Mouse (Mus musculus) midbrain, embryonic 13.5 days (tissue): ENCODE data around the gene D230025D16Rik. TPM values are rescaled to one million over a fixed set of nuclear protein-coding genes. Genes with fewer than 3 reads are reported as not detected.
"Not testable (repeated sequence)": the region's sequence is repeated elsewhere in the genome, so short reads cannot be mapped to it uniquely, and the experiment has no call there.

Experiments
- ATAC-seq: fragments of 200-750 bp; cut with Nextera tagmentation; 2 replicates; pipeline ENCODE4 v1.8.0; 2017; ENCODE audit warnings: mild to moderate bottlenecking, moderate TSS enrichment, moderate library complexity
- H3K27ac ChIP-seq: fragments of 300-500 bp; sonication (generic); 2 replicates; pipeline ENCODE4 v1.5.1; 2015; ENCODE audit warnings: inconsistent platforms, mild to moderate bottlenecking, moderate library complexity
- H3K27me3 ChIP-seq: fragments of 300-500 bp; sonication (generic); 2 replicates; pipeline ENCODE4 v1.6.1; 2015; ENCODE audit warnings: mild to moderate bottlenecking, inconsistent platforms
- H3K36me3 ChIP-seq: fragments of 300-500 bp; sonication (generic); 2 replicates; pipeline ENCODE4 v1.6.1; 2015; ENCODE audit warnings: mild to moderate bottlenecking, inconsistent platforms
- H3K4me1 ChIP-seq: fragments of 300-500 bp; sonication (generic); replicated peaks from 2 replicates; pipeline ENCODE4 v1.6.1; 2015; ENCODE audit warnings: inconsistent platforms
- H3K4me2 ChIP-seq: fragments of 300-500 bp; sonication (generic); replicated peaks from 2 replicates; pipeline ENCODE4 v1.6.1; 2015; ENCODE audit warnings: moderate library complexity, mild to moderate bottlenecking, inconsistent platforms
- H3K4me3 ChIP-seq: fragments of 300-500 bp; sonication (generic); replicated peaks from 2 replicates; pipeline ENCODE4 v1.5.1; 2015; ENCODE audit warnings: mild to moderate bottlenecking, inconsistent platforms
- H3K9ac ChIP-seq: fragments of 300-500 bp; sonication (generic); replicated peaks from 2 replicates; pipeline ENCODE4 v1.6.1; 2015; ENCODE audit warnings: mild to moderate bottlenecking, inconsistent platforms
- H3K9me3 ChIP-seq: fragments of 300-500 bp; sonication (generic); 2 replicates; pipeline ENCODE4 v1.6.1; 2016; ENCODE audit warnings: mild to moderate bottlenecking, inconsistent platforms
- WGBS: fragments of 180-500 bp; shearing (Covaris S2); methylation state at CpG from one replicate; pipeline ENCODE4 v1.1.7; 2015; 5-methylcytosine and 5-hydroxymethylcytosine counted together
- polyA plus RNA-seq: library from polyadenylated mRNA; unstranded; fragments of >200 nt; fragmentation: Nextera tagmentation; extraction: Ambion mirVana; gene quantifications from 2 replicates; pipeline ENCODE4 v1.2.1, GENCODE M21; 2015

The D230025D16Rik gene
- polyA plus RNA-seq, 1 experiment from 2014 or later, result 30.5 TPM

DNA sequence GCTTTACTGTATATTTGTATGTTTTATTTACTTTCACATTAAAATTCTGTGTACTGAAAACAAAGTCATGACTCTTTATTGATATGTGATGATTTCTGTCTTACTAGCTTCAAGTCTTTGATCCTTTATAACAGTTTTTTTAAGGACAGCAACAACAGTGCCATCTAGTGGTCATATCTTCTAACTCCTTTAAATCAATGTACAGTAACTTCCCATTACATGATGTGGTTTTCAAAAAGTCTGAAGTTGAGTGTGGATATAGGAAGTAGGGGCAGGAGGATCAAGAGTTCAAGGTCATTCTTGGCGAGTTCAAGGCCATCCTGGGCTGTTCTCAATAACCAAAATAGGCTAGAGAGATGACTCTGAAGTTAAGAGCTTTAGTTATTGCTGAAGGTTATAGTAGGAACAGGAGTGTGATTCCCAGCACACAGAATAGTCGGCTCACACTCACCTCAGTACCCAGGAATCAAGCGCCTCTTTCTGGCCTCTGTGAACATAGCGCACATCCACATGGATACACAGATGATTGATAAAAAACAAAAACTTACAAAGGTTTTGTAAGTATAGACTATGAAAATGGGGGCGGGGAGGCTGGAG, 6.9 kb upstream of the D230025D16Rik start:
- Histone ChIP-seq H3K27me3 (no peaks in the 10 kb centered on the region), H3K4me2 (no peak overlapping the region), H3K27ac (no peak overlapping the region), H3K4me3 (no peak overlapping the region), H3K9me3 (no peaks in the 10 kb centered on the region), H3K4me1 (no peaks in the 10 kb centered on the region), H3K9ac (no peak overlapping the region), H3K36me3 (peaks cover 2% of the 10 kb centered on the region; the same call in 1 of the 2 replicates)
- 84% methylated on average over 5 of the region's 5 CpGs for WGBS
- ATAC-seq, result 0 out of 2 replicates have a peak, but pooled peaks have one; percentile 43

- peaks cover 25% of the 10 kb centered on the region for H3K4me1 ChIP-seq
- H3K9ac ChIP-seq, result peak overlapping the region; percentile 91; the same call in 1 of the 2 replicates
- H3K4me2 ChIP-seq, result no peak overlapping the region
- H3K4me3 ChIP-seq, result no peak overlapping the region
- no peak for ATAC-seq
- no peaks in the 10 kb centered on the region for H3K9me3 ChIP-seq
- no peak overlapping the region for H3K27ac ChIP-seq
- H3K36me3 ChIP-seq, result no peaks in the 10 kb centered on the region
- WGBS, result 84% methylated on average over 7 of the region's 7 CpGs
- no peaks in the 10 kb centered on the region for H3K27me3 ChIP-seq
Measured at GRCm38 (mm10) chr8:105223850-105224249, 1.1 kb upstream of the D230025D16Rik start.

GRCm38 (mm10) chr8:105225272-105225593, 288 bp downstream of the D230025D16Rik start:
- H3K9me3 ChIP-seq, result no peaks in the 10 kb centered on the region
- under 1% methylated on average over 27 of the region's 27 CpGs for WGBS
- no peaks in the 10 kb centered on the region for H3K36me3 ChIP-seq
- no peaks in the 10 kb centered on the region for H3K27me3 ChIP-seq
- peaks cover 25% of the 10 kb centered on the region for H3K4me1 ChIP-seq
- peak overlapping the region; percentile 80 for H3K4me2 ChIP-seq
- peak overlapping the region; percentile 61 for H3K27ac ChIP-seq
- no peak for ATAC-seq
- peak overlapping the region; percentile 92 for H3K4me3 ChIP-seq
- peak overlapping the region; percentile 91 for H3K9ac ChIP-seq

DNA sequence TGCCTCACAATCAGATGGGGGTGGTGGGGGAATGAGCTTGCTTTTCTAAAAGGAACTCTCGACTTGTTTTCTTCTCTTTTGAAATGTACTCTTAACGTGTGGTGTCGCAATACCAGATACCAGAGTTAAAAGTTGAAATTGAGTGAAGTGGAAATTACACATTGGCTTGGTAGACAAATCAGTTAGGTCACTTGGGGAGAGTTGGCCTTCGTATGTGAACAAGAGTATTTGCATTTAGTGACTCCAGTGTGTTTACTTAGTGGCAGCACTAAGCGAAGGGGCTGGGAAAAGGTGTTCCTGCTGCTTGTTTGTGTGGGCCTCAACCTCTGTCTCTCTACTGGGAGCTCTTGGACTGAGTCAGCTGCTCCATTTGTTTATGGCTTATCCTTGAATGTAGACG, 972 bp downstream of the D230025D16Rik start:
- WGBS, result 28% methylated on average over 6 of the region's 6 CpGs
- ATAC-seq, result no peak
- no peaks in the 10 kb centered on the region for H3K36me3 ChIP-seq
- H3K27me3 ChIP-seq, result no peaks in the 10 kb centered on the region
- H3K4me3 ChIP-seq, result peak overlapping the region; percentile 92
- peak overlapping the region; percentile 91 for H3K9ac ChIP-seq
- H3K9me3 ChIP-seq, result no peaks in the 10 kb centered on the region
- H3K4me1 ChIP-seq, result peaks cover 25% of the 10 kb centered on the region
- no peak overlapping the region for H3K27ac ChIP-seq
- H3K4me2 ChIP-seq, result peak overlapping the region; percentile 80

DNA sequence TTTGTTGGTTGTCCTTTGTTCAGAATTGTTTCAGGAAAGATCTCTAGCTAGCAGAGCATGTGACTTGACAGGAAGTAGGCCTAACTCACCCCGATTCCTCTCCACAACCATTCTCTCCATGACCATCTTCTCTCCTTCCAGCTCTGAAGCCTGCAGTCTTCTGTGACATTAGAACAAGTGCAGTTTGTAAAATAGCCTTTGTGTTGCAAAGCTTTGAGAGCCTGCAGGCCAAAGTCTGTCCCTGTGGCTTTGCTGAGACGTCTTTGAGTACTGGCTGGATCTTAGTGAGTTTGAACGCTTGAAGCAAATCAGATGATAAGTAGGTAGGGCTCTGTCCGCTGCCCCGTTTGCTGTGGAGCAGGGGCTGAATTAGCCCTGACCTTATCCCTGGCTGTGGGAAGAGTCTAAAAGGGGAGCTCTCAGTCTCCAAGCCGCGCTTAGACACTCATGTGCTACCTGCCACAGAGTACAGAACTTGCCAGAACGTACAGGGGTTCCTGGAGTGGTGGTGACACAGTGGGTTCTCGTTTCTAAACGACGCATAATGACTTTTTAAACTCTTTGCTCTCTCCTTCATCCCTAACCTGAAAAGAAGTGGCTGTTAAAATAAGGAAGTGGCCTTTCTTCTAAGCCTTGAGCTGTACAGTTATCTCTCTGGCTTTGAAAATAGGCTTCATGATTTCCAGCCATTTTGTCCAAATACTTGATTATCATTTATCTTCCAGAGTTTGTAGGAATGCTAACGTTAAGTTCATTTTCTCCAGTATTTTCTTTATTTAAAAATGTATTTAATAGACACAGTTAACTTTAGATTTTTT, 6.8 kb downstream of the D230025D16Rik start:
- Histone ChIP-seq H3K36me3 (peaks cover 24% of the 10 kb centered on the region), H3K9ac (no peak overlapping the region), H3K4me3 (no peak overlapping the region), H3K4me1 (peaks cover 7% of the 10 kb centered on the region), H3K27ac (no peak overlapping the region), H3K27me3 (no peaks in the 10 kb centered on the region), H3K9me3 (no peaks in the 10 kb centered on the region), H3K4me2 (no peak overlapping the region)
- 88% methylated on average over 12 of the region's 12 CpGs for WGBS
- no peak for ATAC-seq

GRCm38 (mm10) chr8:105232321-105232693, 7.4 kb downstream of the D230025D16Rik start:
- H3K4me2 ChIP-seq, H3K9me3 ChIP-seq, H3K9ac ChIP-seq, H3K27ac ChIP-seq, H3K27me3 ChIP-seq, H3K4me3 ChIP-seq, ATAC-seq, H3K4me1 ChIP-seq: not testable (repeated sequence)
- WGBS, result 91% methylated on average over 4 of the region's 4 CpGs
- H3K36me3 ChIP-seq, result peaks cover 26% of the 10 kb centered on the region

GRCm38 (mm10) chr8:105233126-105233935, 8.4 kb downstream of the D230025D16Rik start:
- 79% methylated on average over 1 of the region's 1 CpGs for WGBS
- no peak overlapping the region for H3K27ac ChIP-seq
- H3K9ac ChIP-seq, result no peak overlapping the region
- no peak for ATAC-seq
- peaks cover 26% of the 10 kb centered on the region for H3K36me3 ChIP-seq
- H3K27me3 ChIP-seq, result no peaks in the 10 kb centered on the region
- no peaks in the 10 kb centered on the region for H3K4me1 ChIP-seq
- H3K4me3 ChIP-seq, result no peak overlapping the region
- no peaks in the 10 kb centered on the region for H3K9me3 ChIP-seq
- H3K4me2 ChIP-seq, result no peak overlapping the region

DNA sequence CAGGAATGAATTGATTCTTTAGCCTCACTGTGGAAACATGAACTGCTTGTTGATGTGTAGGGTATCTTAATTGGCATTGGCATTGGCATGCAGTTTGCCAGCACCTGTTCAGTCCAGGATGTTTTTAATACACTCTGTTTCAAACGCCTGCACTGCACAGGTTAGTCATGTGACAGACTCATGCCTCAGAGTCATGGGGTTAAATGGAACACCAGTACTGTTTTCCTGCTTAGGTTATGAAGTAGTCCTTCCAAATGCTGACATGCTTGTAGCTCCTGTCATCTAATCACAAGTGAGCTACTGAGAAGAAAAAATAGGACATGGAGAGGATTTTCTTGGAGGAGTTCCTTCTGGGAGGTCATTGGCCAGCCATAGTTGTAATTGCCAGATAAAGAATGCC, 10.3 kb downstream of the D230025D16Rik start:
- Histone ChIP-seq H3K4me2 (no peak overlapping the region), H3K27me3 (no peaks in the 10 kb centered on the region), H3K9me3 (no peaks in the 10 kb centered on the region), H3K4me3 (no peak overlapping the region), H3K4me1 (no peaks in the 10 kb centered on the region), H3K9ac (no peak overlapping the region), H3K27ac (no peak overlapping the region), H3K36me3 (peaks cover 45% of the 10 kb centered on the region)
- no peak for ATAC-seq
- 94% methylated on average over 1 of the region's 1 CpGs for WGBS

GRCm38 (mm10) chr8:105237442-105238142, 12.6 kb downstream of the D230025D16Rik start:
- ATAC-seq, result no peak
- H3K27me3 ChIP-seq, result no peaks in the 10 kb centered on the region
- peaks cover 60% of the 10 kb centered on the region for H3K36me3 ChIP-seq
- H3K4me1 ChIP-seq, result no peaks in the 10 kb centered on the region
- H3K27ac ChIP-seq, result no peak overlapping the region
- H3K9ac ChIP-seq, result no peak overlapping the region
- H3K4me2 ChIP-seq, result no peak overlapping the region
- H3K9me3 ChIP-seq, result no peaks in the 10 kb centered on the region
- H3K4me3 ChIP-seq, result no peak overlapping the region
- 92% methylated on average over 14 of the region's 14 CpGs for WGBS

- no peak overlapping the region for H3K4me3 ChIP-seq
- no peak overlapping the region for H3K4me2 ChIP-seq
- H3K36me3 ChIP-seq, result peaks cover 53% of the 10 kb centered on the region
- H3K9me3 ChIP-seq, result no peaks in the 10 kb centered on the region
- no peak overlapping the region for H3K9ac ChIP-seq
- no peaks in the 10 kb centered on the region for H3K27me3 ChIP-seq
- 97% methylated on average over 7 of the region's 7 CpGs for WGBS
- no peaks in the 10 kb centered on the region for H3K4me1 ChIP-seq
- H3K27ac ChIP-seq, result no peak overlapping the region
- ATAC-seq, result no peak
Measured at GRCm38 (mm10) chr8:105241016-105241415, 16.1 kb downstream of the D230025D16Rik start.

GRCm38 (mm10) chr8:105251954-105252353, 27.0 kb downstream of the D230025D16Rik start:
- Histone ChIP-seq H3K4me2 (no peak overlapping the region), H3K4me1 (peaks cover 20% of the 10 kb centered on the region), H3K36me3 (peaks cover 52% of the 10 kb centered on the region), H3K27ac (no peak overlapping the region), H3K27me3 (peaks cover 26% of the 10 kb centered on the region), H3K9me3 (no peaks in the 10 kb centered on the region), H3K9ac (no peak overlapping the region), H3K4me3 (no peak overlapping the region)
- no peak for ATAC-seq
- WGBS, result 91% methylated on average over 6 of the region's 6 CpGs
